Mouse (Mus musculus): ENCODE data around the gene Spop. TPM values are rescaled to one million over a fixed set of nuclear protein-coding genes. Genes with fewer than 3 reads are reported as not detected.

The Spop gene
- polyA plus RNA-seq, 1 experiment, result 71.4 TPM

DNA sequence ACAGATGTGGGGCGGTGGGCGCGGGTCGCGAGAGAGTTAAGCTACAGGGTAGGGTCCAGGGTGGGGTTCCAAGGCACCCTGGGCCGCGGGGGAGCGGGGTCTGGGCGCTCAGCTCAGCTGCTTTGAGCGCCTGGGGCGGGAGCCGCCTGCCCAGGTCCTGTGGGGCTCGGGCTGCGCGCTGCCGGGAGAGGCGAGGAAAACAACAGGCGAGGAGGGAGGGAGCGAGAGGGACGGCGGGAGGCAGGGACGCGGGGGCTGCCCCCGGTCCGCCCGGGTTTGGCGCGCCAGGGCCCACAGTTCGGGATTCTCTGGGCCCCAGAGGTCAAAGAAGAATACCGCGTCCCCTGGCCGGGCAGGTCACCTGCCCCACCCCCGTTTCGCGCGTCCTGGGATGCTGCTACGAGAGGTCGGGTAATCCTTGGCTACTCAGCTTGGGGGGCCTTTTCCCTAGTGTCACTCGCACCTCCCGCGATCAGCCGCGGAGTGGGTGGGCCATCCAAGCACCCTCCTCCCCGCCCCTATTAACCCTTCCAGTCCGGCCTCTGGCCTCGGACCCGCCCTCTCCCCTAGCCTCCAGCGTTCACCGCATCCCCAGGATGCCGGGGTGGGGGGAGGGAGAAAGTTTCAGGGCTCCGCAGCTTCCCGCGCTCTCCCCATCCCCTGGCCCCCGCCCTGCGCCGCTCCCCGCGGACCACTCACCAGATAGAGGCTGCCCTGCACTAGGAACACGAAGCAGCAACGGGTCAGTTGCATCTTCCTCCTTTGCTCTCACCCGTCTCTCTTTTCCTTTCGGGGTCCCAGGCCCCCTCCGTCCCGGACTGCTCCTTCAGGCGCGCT, 99.8 kb downstream of the Spop start:
- TF ChIP-seq POLR2A (IDR thresholded peaks at IDR 0.05; ENCODE audit: borderline replicate concordance, extremely low read depth, insufficient read depth, insufficient read length, poor library complexity, severe bottlenecking) (no peak), CTCF (IDR thresholded peaks at IDR 0.05; ENCODE audit: borderline replicate concordance, extremely low read depth, insufficient read depth, insufficient read length) (no peak)
- peak; percentile 9 for DNase-seq (ENCODE audit: low read depth)

DNA sequence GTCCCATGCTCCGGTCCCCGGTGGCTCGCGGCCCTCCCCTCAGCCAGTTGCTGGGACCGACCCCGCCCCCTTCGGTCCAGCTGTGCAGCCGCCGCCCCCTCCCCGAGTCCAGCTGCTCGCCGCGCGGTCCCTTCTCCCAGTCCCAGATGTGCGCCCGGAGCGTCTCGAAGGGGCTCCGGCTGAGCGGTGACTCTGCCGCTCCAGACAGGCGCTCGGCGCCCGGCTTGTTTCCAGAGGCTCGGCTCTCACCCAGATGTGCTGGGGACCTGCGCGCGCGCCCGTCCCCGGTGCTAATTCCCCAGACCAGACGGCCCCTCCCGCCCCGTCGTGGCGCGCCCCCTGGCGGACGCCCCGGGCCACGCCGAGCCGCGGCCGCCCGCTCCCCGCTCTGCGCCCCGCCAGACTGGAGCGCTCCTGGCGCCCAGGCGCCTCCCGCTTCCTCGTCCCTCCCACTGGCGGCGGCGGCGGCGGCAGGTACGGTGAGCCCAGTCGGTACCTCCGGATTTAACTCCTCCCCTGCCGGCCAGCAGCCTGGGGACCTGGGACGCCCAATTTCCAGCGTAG, 100.5 kb downstream of the Spop start, which contains the start of gene Nxph3:
Nxph3 (minus strand) TSS at position 273 of the 564 bp plus-strand sequence.
- TF ChIP-seq POLR2A (IDR thresholded peaks at IDR 0.05; ENCODE audit: borderline replicate concordance, extremely low read depth, insufficient read depth, insufficient read length, poor library complexity, severe bottlenecking), result no peak
- TF ChIP-seq CTCF (IDR thresholded peaks at IDR 0.05; ENCODE audit: borderline replicate concordance, extremely low read depth, insufficient read depth, insufficient read length), result peak; percentile 49
- DNase-seq (ENCODE audit: low read depth), result peak; percentile 56

DNA sequence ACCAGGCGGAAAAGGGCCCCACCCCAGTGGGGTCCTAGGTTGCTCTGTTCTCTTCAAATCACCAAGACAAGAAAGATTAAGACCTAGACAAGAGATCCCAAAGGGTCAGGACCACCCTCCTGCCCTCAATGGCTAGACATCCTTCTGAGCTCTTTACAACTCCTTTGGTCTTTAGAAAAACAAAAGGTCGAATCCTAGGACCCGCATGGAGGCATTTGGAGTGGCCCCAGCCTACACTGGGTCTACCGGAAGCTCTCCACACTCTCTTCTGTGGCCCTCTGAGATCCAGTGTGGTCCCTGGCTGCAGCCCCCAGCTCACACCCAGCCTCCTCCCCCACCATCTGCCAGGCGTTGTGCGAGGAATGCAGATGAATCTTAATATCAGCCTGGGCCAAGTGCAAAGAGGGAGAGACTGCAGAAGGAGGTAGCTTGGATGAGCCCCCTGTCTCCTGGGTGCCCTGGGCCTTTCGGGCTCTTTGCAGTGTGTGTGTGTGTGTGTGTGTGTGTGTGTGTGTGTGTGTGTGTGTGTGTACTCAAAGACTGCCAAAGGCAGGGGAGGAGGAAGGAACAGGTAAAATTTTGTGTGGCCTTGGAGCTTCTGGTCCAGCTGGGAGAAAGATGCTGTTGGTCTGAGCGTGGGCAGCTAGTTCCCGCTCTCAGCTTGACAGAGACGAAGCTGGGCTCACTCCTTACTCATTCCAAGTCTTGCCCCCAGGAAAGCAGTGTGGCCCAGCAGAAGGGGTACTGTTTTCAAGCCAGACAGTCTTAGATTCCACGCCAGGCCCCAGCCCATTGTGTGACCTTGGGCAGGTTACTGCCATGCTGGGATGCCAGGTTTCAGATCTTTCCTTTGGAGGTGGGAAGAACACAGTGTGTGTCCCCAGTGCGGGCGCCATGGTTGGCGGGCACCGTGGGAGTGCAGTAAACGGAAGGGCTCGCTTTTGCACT, 101.8 kb downstream of the Spop start:
- TF ChIP-seq CTCF (IDR thresholded peaks at IDR 0.05; ENCODE audit: borderline replicate concordance, extremely low read depth, insufficient read depth, insufficient read length), result no peak
- TF ChIP-seq POLR2A (IDR thresholded peaks at IDR 0.05; ENCODE audit: borderline replicate concordance, extremely low read depth, insufficient read depth, insufficient read length, poor library complexity, severe bottlenecking), result no peak
- DNase-seq (ENCODE audit: low read depth), result peak; percentile 79

DNA sequence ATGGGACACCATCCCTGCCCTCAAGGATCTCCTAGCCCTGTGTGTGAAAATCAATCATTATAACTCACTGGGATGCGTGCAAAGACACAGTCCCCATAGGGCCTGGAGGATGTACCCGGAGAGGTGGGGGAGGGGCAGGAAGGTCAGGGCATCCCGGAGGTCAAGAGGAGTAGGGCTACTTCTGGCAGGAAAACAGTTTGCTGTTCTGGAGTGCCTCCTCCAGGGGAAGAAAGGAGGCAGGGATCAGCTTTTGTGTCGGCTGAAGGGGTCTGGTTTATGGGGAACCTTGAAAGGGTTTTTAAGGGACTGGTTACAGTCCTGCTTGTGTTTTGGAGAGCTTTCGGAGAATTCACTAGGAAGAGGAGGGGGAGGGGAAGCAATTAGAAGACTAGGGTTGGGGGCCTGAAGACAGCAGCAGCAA, 102.6 kb downstream of the Spop start:
- TF ChIP-seq POLR2A (IDR thresholded peaks at IDR 0.05; ENCODE audit: borderline replicate concordance, extremely low read depth, insufficient read depth, insufficient read length, poor library complexity, severe bottlenecking) (no peak), CTCF (IDR thresholded peaks at IDR 0.05; ENCODE audit: borderline replicate concordance, extremely low read depth, insufficient read depth, insufficient read length) (no peak)
- DNase-seq (ENCODE audit: low read depth), result peak; percentile 44

DNA sequence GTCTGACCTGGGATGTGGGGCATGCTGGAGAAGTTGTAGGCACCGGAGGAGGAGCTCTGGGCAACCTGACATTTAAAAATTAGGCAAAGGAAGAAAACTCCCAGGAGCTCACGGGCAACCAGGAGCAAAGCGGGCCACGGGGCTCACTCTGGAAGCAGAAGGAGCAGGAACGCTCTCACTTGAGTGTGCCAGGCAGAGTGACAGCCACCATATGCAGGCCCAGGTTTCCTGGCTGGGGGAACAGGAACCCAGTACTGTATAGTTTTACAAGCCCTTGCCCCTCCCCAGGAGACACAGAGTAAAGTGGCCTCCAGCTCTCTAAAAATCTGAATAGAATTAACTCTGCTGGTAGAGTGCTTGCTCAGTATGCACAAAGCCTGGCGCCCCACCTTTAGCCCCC, 103.3 kb downstream of the Spop start:
- no peak for TF ChIP-seq CTCF (IDR thresholded peaks at IDR 0.05; ENCODE audit: borderline replicate concordance, extremely low read depth, insufficient read depth, insufficient read length)
- no peak for TF ChIP-seq POLR2A (IDR thresholded peaks at IDR 0.05; ENCODE audit: borderline replicate concordance, extremely low read depth, insufficient read depth, insufficient read length, poor library complexity, severe bottlenecking)
- DNase-seq (ENCODE audit: low read depth), result peak; percentile 77

DNA sequence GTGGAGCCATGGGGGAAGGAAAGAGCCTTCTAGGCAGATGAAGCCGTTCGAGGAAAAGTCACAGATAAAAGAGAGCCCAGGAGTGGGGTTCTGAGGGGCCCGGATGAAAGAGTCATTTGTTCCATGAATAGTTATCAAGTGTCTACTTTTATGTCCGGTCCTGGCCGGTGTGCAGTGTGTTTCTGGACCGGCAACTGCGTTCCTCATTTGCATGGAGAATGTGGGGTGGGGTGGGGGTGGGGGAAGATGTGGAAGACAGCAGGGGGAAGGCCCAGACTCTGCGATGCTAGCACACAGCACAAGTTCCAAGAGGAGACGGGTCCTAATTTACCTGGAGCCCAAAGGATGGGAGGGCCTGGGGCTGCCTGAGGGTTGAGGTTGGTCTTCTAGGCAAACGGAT, 105.4 kb downstream of the Spop start:
- DNase-seq (ENCODE audit: low read depth), result peak; percentile 5
- TF ChIP-seq CTCF (IDR thresholded peaks at IDR 0.05; ENCODE audit: borderline replicate concordance, extremely low read depth, insufficient read depth, insufficient read length) (no peak), POLR2A (IDR thresholded peaks at IDR 0.05; ENCODE audit: borderline replicate concordance, extremely low read depth, insufficient read depth, insufficient read length, poor library complexity, severe bottlenecking) (no peak)

DNA sequence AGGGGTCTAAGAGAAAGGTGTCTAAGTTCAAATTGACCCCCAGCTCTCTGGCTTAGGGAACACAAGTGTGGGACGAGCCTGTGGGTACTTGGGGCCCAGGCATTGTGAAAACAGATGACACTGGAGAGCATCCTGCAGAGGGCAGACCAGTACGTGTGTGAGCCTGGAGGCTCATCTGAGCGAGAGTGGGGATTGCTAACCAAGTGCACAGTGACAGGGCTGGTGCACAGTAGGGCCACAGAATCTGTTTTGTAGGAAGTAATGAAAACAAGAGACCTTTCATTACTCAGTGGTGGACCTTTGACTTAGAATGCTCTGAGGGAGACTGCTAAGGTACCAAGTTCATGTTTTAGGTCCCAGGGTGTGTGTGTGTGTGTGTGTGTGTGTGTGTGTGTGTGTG, 106.1 kb downstream of the Spop start:
- DNase-seq (ENCODE audit: low read depth), result peak; percentile 13
- TF ChIP-seq POLR2A (IDR thresholded peaks at IDR 0.05; ENCODE audit: borderline replicate concordance, extremely low read depth, insufficient read depth, insufficient read length, poor library complexity, severe bottlenecking) (no peak), CTCF (IDR thresholded peaks at IDR 0.05; ENCODE audit: borderline replicate concordance, extremely low read depth, insufficient read depth, insufficient read length) (no peak)

DNA sequence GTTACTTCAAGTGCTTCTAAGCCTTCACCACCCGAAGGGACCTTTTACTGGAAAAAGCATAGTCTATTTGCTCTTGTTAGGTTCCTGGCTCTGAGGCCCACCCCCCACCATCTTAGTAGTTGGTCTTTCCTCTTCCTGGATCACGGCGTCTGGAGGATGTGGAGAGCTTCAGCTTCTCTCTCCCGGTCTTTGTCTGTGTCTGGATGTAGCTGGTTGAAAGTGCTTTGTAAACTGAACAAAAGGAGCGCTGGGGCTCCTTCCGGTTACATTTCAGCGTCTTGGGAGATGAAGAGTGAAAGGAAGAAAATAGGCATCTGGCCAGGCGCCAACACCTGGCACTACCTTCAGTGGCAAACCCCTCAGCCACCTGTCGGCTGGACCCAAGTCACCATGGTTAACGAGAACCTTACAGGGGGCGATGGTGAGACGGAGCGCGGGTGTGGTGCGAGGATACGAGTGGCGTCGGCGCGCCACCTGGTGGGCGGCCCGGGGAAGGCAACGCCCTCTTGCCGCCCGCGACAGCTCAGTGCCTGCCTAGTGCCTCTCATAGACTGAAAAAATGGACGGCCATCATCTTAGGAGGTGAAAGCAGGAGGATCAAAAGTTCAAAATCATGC, 106.7 kb downstream of the Spop start:
- DNase-seq (ENCODE audit: low read depth), result peak; percentile 93
- peak; percentile 97 for TF ChIP-seq CTCF (IDR thresholded peaks at IDR 0.05; ENCODE audit: borderline replicate concordance, extremely low read depth, insufficient read depth, insufficient read length)
- TF ChIP-seq POLR2A (IDR thresholded peaks at IDR 0.05; ENCODE audit: borderline replicate concordance, extremely low read depth, insufficient read depth, insufficient read length, poor library complexity, severe bottlenecking), result no peak

DNA sequence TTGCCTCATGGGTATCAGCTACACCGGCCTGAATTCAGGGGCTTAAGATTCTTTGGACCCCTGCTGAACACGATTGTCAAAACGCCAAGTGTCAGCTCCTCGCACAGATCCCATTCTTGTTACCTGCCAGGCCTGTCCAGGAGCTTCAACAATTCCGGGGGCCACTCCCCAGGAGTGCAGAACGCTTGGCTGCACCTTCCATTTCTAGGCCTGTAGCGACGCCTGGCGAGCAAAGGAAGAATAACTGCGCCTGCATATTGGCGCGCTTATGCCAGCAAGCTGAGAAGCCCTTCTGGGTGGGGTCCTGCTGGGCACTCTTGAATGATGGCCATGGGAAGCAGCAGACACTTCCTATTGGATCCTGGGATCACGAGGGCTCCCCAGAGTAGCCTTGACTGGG, 107.7 kb downstream of the Spop start:
- DNase-seq (ENCODE audit: low read depth), result peak; percentile 89
- peak; percentile 95 for TF ChIP-seq CTCF (IDR thresholded peaks at IDR 0.05; ENCODE audit: borderline replicate concordance, extremely low read depth, insufficient read depth, insufficient read length)
- TF ChIP-seq POLR2A (IDR thresholded peaks at IDR 0.05; ENCODE audit: borderline replicate concordance, extremely low read depth, insufficient read depth, insufficient read length, poor library complexity, severe bottlenecking), result no peak

DNA sequence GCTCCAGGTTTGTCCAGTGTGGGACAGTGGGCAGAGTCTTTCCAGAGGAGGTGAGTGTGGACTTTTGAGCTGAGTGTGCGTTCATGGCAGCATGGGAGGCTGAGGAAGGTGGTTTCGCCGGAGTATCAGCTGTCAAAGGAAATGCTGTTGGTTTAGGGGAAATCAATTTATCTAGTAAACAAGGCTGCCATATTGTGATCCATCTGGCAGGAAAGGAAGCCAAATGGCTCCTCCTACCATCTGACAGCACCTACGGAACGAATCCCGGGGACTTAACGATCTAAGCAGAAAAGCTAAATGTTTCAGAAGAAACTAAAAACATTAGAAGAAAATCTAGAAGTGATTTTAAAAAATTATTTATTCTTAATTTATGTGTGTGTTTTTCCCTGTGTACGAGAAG, 113.4 kb downstream of the Spop start:
- no peak for TF ChIP-seq CTCF (IDR thresholded peaks at IDR 0.05; ENCODE audit: borderline replicate concordance, extremely low read depth, insufficient read depth, insufficient read length)
- TF ChIP-seq POLR2A (IDR thresholded peaks at IDR 0.05; ENCODE audit: borderline replicate concordance, extremely low read depth, insufficient read depth, insufficient read length, poor library complexity, severe bottlenecking), result no peak
- peak; percentile 85 for DNase-seq (ENCODE audit: low read depth)
